Mouse (Mus musculus) forebrain, embryonic 16.5 days (tissue): ENCODE data around the gene Gm6657. TPM values are rescaled to one million over a fixed set of nuclear protein-coding genes. Genes with fewer than 3 reads are reported as not detected.

Experiments used
- ATAC-seq: fragments of 200-750 bp; cut with Nextera tagmentation; 2 replicates; pipeline ENCODE4 v1.8.0; 2017; ENCODE audit warnings: mild to moderate bottlenecking, moderate library complexity
- H3K27ac ChIP-seq: fragments of 300-500 bp; sonication (generic); 2 replicates; pipeline ENCODE4 v1.5.1; 2014; ENCODE audit warnings: low read length, control low read depth
- H3K27me3 ChIP-seq: fragments of 300-500 bp; sonication (generic); replicated peaks from 2 replicates; pipeline ENCODE4 v1.6.1; 2014; ENCODE audit warnings: low read length; ENCODE audit not compliant: control insufficient read depth, insufficient read depth
- H3K36me3 ChIP-seq: fragments of 300-500 bp; sonication (generic); 2 replicates; pipeline ENCODE4 v1.6.1; 2014; ENCODE audit not compliant: control insufficient read depth, insufficient read depth
- H3K4me1 ChIP-seq: fragments of 300-500 bp; sonication (generic); replicated peaks from 2 replicates; pipeline ENCODE4 v1.6.1; 2014; ENCODE audit warnings: low read length; ENCODE audit not compliant: control insufficient read depth, insufficient read depth
- H3K4me2 ChIP-seq: fragments of 300-500 bp; sonication (generic); 2 replicates; pipeline ENCODE4 v1.6.1; 2014; ENCODE audit warnings: mild to moderate bottlenecking, low read length, control low read depth
- H3K4me3 ChIP-seq: fragments of 300-500 bp; sonication (generic); replicated peaks from 2 replicates; pipeline ENCODE4 v1.5.1; 2014; ENCODE audit warnings: mild to moderate bottlenecking, low read length, control low read depth
- H3K9ac ChIP-seq: fragments of 300-500 bp; sonication (generic); replicated peaks from 2 replicates; pipeline ENCODE4 v1.6.1; 2014; ENCODE audit warnings: low read depth, low read length, control low read depth
- H3K9me3 ChIP-seq: fragments of 300-500 bp; sonication (generic); 2 replicates; pipeline ENCODE4 v1.6.1; 2016; ENCODE audit warnings: low read length; ENCODE audit not compliant: control insufficient read depth
- WGBS: fragments of 180-500 bp; shearing (Covaris S2); extraction: QIAGEN DNeasy Blood & Tissue Kit; methylation state at CpG from one replicate; pipeline ENCODE4 v1.1.7; 2014; 5-methylcytosine and 5-hydroxymethylcytosine counted together
- polyA plus RNA-seq: library from polyadenylated mRNA; unstranded; fragments of >200 nt; fragmentation: Nextera tagmentation; extraction: Ambion mirVana; gene quantifications from 2 replicates; pipeline ENCODE4 v1.2.1, GENCODE M21; 2015

The Gm6657 gene
- polyA plus RNA-seq, 1 experiment from 2014 or later, result not detected

DNA sequence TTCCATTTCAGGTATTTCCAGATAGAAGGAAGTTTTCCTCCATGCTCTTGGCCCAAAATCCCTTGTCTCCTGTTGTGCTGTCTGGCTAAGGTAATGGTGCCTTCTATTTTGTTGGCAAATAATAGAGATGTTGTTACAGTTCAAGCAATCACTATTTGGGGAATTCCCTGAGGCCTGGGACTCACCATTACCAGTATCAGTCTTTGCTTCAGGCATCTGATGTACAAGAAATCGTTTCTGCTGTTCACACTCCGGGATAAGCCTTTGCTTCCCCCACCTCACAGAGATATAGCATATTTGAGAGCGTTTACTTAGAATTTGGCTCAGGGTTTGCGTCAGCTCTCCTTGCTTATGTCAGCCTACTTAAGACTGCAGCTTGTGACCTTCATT is 12.5 kb downstream of the Gm6657 start:
- no peak overlapping the region for H3K27ac ChIP-seq
- no peaks in the 10 kb centered on the region for H3K27me3 ChIP-seq
- H3K9me3 ChIP-seq, result no peaks in the 10 kb centered on the region
- H3K4me3 ChIP-seq, result no peak overlapping the region
- WGBS, result 85% methylated on average over 4 of the region's 4 CpGs
- H3K4me1 ChIP-seq, result no peaks in the 10 kb centered on the region
- H3K36me3 ChIP-seq, result no peaks in the 10 kb centered on the region
- no peak overlapping the region for H3K9ac ChIP-seq
- ATAC-seq, result no peak
- H3K4me2 ChIP-seq, result no peak overlapping the region

DNA sequence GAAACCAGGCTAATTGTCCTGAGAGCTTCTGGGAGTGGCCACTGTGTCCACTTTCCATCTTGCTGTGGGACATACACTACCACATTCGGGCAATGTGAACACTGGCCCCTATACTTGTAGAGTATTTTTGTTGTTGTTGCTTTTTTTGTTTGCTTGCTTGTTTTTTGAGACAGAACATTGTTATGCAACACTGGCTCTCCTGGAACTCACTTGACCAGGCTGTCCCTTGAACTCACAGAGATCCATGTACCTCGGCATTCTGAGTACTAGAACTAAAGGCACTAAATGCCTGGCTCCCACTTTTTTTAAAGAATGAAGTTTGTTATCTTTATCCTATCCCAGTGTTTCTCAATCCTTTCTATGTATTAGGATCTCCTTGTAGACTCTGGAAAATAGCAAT is 15.8 kb downstream of the Gm6657 start:
- no peaks in the 10 kb centered on the region for H3K9me3 ChIP-seq
- no peak for ATAC-seq
- no peaks in the 10 kb centered on the region for H3K4me1 ChIP-seq
- H3K4me2 ChIP-seq, result no peak overlapping the region
- H3K27ac ChIP-seq, result no peak overlapping the region
- H3K27me3 ChIP-seq, result no peaks in the 10 kb centered on the region
- H3K36me3 ChIP-seq, result no peaks in the 10 kb centered on the region
- H3K9ac ChIP-seq, result no peak overlapping the region
- WGBS, result 96% methylated on average over 2 of the region's 2 CpGs
- H3K4me3 ChIP-seq, result no peak overlapping the region

DNA sequence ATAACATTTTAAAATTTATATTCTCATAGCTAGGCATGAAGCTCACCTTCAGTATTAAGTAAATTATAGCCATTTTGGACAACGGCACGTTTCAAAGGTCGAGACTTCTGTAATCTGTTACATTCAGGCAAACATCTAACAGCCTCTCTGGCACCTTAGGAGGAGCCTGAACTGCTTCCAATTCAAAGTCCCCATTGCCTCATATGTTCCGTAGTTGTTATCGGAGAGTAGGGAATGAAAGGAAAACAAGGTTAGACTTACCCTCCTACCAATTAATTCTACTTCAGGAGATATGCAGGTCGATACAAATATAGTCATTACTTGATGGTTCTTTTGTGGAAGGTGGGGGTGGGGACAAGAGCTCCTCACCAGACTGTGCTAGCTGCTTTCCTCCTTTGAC is 21.4 kb downstream of the Gm6657 start:
- no peaks in the 10 kb centered on the region for H3K27me3 ChIP-seq
- H3K4me1 ChIP-seq, result no peaks in the 10 kb centered on the region
- no peak for ATAC-seq
- no peak overlapping the region for H3K27ac ChIP-seq
- H3K4me2 ChIP-seq, result no peak overlapping the region
- WGBS, result 73% methylated on average over 6 of the region's 6 CpGs
- H3K9me3 ChIP-seq, result no peaks in the 10 kb centered on the region
- no peaks in the 10 kb centered on the region for H3K36me3 ChIP-seq
- no peak overlapping the region for H3K4me3 ChIP-seq
- H3K9ac ChIP-seq, result no peak overlapping the region

DNA sequence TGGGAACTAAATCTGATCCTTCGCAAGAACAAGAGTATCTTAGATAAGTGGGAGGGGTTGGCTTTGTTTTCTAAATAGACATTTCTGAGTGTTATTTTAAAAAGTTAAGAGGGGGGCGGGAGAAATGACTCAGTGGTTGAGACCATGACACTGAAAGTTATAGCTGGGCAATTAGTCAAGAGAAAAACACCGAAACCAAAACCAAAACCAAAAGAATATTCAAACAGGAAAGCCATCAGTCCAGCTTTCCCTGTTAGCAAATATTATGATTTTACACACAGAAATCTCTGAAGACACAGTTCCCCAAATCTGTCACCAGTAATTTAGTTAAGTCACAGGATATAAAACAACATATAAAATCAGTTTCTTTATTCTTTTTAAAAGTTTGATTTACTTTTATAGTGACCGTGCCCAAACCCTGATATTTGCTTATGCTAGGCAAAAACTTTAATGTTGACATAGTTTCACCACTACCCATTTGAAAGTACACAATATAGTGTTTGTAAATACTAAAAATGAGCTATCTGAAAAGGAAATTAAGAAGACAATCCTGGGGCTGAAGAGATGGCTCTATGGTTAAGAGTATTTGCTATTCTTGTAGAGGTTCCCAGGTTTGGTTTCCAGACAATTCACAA is 25.3 kb downstream of the Gm6657 start:
- ATAC-seq, result no peak
- no peak overlapping the region for H3K4me3 ChIP-seq
- WGBS, result 86% methylated on average over 4 of the region's 4 CpGs
- no peaks in the 10 kb centered on the region for H3K36me3 ChIP-seq
- H3K27ac ChIP-seq, result no peak overlapping the region
- no peaks in the 10 kb centered on the region for H3K9me3 ChIP-seq
- no peak overlapping the region for H3K4me2 ChIP-seq
- no peaks in the 10 kb centered on the region for H3K27me3 ChIP-seq
- H3K4me1 ChIP-seq, result no peaks in the 10 kb centered on the region
- no peak overlapping the region for H3K9ac ChIP-seq

DNA sequence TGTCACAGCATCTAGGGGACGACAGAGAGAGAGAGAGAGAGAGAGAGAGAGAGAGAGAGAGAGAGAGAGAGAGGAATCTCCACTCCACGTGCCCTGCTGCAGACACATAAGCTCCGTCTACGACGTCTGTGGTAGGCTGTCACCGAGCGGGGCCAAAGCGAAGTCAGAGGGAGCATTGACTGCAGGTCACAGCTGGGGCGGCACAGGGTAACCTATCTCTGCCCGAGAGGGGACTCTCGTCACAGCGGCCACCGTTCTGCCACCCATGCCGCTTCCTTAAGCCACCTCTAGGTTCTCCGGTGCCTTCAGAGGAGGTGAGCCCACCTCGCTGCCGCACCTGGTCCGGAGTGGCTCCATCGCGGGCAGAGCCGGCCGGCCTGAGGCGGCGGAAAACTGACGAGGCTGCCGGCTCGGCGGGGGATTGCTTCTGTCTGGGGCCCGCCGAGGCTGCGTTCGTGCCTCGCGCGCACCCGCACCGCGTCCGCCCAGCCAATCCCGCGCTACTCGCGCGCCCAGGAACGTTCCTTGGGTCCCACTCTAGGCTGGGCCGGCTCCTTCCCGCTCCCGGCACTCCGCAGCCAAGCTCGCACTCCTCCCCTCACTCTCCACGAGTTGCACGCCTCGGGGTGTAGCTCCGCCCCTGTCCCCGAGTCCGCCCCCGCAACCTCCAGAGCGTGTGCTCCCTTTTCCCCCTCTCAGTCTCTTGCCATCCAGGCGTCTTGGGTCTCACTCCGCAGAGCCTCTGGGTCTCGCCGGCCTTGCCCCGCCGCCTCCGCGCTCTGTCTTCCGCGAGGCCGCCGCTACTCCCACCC is 31.9 kb downstream of the Gm6657 start, which contains the start of gene Gphn:
Gphn (plus strand) TSS at position 673 of the 812 bp plus-strand sequence.
- H3K36me3 ChIP-seq, result no peaks in the 10 kb centered on the region
- WGBS, result under 1% methylated on average over 70 of the region's 70 CpGs
- H3K9ac ChIP-seq, result peak within 1 kb of the TSS; percentile 92
- no peaks in the 10 kb centered on the region for H3K27me3 ChIP-seq
- H3K9me3 ChIP-seq, result no peaks in the 10 kb centered on the region
- peak within 1 kb of the TSS; percentile 97 for H3K4me3 ChIP-seq
- peaks cover 5% of the 10 kb centered on the region for H3K4me1 ChIP-seq
- ATAC-seq, result peak; percentile 98
- H3K27ac ChIP-seq, result peak within 1 kb of the TSS; percentile 99
- H3K4me2 ChIP-seq, result peak within 1 kb of the TSS; percentile 65

DNA sequence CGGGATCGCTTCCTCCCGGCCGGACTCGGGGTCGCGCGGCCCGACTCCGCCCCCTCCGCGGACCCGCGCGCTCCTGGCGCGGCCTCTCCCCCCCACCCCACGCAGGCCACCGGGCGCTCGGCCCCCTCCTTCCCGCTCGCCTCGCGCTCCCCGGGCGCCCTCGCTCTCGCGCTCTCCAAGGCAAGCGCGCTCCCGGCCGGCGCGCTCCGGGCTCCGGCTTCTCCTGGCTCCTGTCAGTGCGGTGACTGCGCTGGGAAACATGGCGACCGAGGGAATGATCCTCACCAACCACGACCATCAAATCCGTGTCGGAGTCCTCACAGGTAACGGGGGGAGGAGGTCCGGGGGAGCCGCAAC is 32.5 kb downstream of the Gm6657 start:
- Histone ChIP-seq H3K4me1 (peaks cover 5% of the 10 kb centered on the region), H3K4me3 (peak overlapping the region; percentile 97), H3K9ac (peak overlapping the region; percentile 92), H3K4me2 (peak overlapping the region; percentile 65), H3K27me3 (no peaks in the 10 kb centered on the region), H3K9me3 (no peaks in the 10 kb centered on the region), H3K27ac (peak overlapping the region; percentile 99), H3K36me3 (no peaks in the 10 kb centered on the region)
- under 1% methylated on average over 47 of the region's 48 CpGs for WGBS
- ATAC-seq, result peak; percentile 88

DNA sequence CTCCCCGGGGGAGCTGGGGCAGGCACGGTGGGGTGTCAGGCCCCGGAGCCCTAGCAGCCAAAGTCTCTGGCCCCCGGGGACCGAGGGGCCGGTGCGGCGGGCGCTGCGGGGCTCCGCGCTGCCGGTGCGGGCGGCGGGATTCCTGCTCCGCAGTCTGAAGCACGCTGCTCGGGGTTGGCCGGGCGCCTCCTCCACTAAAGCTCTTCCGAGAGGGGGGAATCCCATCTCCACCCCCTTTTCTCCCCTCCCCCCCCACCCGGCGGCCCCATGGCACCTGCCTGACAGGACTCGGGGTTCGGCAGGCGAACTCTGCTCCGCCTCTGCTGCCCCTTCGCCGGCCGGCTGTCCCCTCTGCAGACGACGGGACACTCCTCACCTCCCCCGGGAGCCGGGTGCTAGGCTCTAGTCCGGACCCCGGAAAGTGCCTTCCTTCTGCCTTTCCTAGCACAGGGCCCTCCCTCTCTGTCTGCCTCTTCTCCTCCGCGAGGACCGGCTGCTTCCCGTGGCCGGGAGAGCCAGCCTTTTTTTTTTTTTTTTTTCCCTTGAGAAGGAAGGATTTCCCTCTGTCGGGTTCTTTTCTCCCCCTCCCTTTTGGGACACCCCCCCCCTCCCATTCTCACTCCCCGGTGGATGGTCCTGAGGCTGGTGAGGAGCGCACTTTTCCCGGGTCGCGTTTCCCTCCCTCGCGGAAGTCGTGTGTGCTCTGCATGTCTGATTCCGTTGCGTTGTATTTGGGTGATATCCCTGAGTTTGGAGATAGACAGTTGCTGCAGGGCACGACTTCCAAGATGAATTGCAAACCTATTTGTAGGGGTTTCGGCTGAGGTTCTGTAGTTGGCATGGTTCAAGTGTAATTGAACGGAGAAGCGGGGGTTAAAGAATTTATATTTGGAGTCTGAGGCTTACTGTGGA is 33.2 kb downstream of the Gm6657 start:
- Histone ChIP-seq H3K27ac (peak overlapping the region; percentile 99), H3K36me3 (no peaks in the 10 kb centered on the region), H3K9ac (peak overlapping the region; percentile 92), H3K4me1 (peaks cover 5% of the 10 kb centered on the region), H3K4me3 (peak overlapping the region; percentile 97), H3K27me3 (no peaks in the 10 kb centered on the region), H3K9me3 (no peaks in the 10 kb centered on the region), H3K4me2 (peak overlapping the region; percentile 65)
- ATAC-seq, result peak; percentile 22
- WGBS, result under 1% methylated on average over 52 of the region's 57 CpGs

DNA sequence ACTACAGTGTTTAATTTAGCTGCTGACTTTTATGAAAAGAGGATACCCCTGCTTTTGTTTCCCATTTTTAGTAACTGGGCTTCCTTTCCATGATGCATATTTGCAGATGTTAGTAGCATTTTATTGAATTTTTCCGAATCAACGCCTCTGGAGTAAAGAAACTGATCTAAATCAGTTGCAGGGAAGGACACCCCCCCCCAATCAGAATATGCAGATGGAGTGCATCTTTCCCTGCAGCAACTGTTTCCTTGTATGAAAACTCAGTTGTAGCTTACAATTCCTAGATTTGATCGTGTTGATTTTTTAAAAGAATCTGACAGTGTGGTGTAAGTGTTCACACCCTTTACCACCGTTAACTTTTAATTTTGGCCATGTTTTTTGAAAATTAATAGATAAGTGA is 34.1 kb downstream of the Gm6657 start:
- Histone ChIP-seq H3K4me1 (peaks cover 5% of the 10 kb centered on the region), H3K4me3 (peak overlapping the region; percentile 97), H3K27me3 (no peaks in the 10 kb centered on the region), H3K9me3 (no peaks in the 10 kb centered on the region), H3K36me3 (no peaks in the 10 kb centered on the region), H3K27ac (no peak overlapping the region), H3K4me2 (peak overlapping the region; percentile 65), H3K9ac (peak overlapping the region; percentile 92; the same call in 1 of the 2 replicates)
- ATAC-seq, result no peak
- 35% methylated on average over 4 of the region's 4 CpGs for WGBS

DNA sequence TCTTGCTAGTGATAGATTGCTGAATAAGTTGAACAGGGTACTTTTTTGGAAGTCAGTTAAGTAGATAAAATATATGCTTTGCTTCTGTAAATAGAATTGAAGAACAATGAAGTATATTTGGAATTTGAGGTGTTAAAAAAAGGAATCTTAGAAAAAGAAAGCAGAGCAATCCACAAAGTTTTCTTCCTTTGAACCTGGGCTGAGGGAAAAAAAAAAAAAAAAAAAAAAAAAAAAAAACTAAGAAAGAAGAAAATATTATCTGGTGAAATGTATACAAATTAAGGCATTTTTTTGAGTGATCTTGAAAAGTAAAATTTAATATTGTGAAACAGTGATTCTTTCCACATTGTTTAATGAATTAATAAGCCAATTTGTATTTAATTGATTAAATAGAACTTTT is 38.5 kb downstream of the Gm6657 start:
- Histone ChIP-seq H3K4me1 (peaks cover 5% of the 10 kb centered on the region), H3K27ac (no peak overlapping the region), H3K36me3 (no peaks in the 10 kb centered on the region), H3K27me3 (no peaks in the 10 kb centered on the region), H3K9me3 (no peaks in the 10 kb centered on the region), H3K9ac (no peak overlapping the region), H3K4me3 (no peak overlapping the region), H3K4me2 (no peak overlapping the region)
- no peak for ATAC-seq
